Mouse (Mus musculus) embryonic fibroblast, embryonic 13.5 days (primary cell): ENCODE data around the gene Hcfc1.

Source experiments
- CTCF ChIP-seq: IDR thresholded peaks from 2 replicates; pipeline ENCODE4 v1.5.1; 2011; ENCODE audit warnings: mild to moderate bottlenecking, control low read depth, low read length, moderate library complexity, borderline replicate concordance; ENCODE audit not compliant: insufficient read depth
- POLR2A ChIP-seq: IDR thresholded peaks from 2 replicates; pipeline ENCODE4 v1.6.1; 2011; ENCODE audit warnings: low read depth, mild to moderate bottlenecking, control low read depth, low read length, moderate library complexity

- no peak for TF ChIP-seq CTCF
- no peak for TF ChIP-seq POLR2A
Measured at GRCm38 (mm10) chrX:73897959-73898358, 68.2 kb downstream of the Hcfc1 start.
